Mouse (Mus musculus) E14TG2a.4 (cell line): Measurements from ENCODE around the gene Atf5.

Experiments
- H3K27me3 ChIP-seq: 2 replicates; pipeline ENCODE4 v1.6.1; 2014; ENCODE audit warnings: low read length, control low read depth; ENCODE audit not compliant: insufficient read depth
- H3K36me3 ChIP-seq: 2 replicates; pipeline ENCODE4 v1.6.1; 2014; ENCODE audit warnings: low read length, control low read depth; ENCODE audit not compliant: insufficient read depth
- H3K4me1 ChIP-seq: replicated peaks from 2 replicates; pipeline ENCODE4 v1.6.1; 2014; ENCODE audit warnings: low read depth, low read length, control low read depth
- H3K4me3 ChIP-seq: replicated peaks from 2 replicates; pipeline ENCODE4 v1.5.1; 2014; ENCODE audit warnings: mild to moderate bottlenecking, low read length
- H3K9me3 ChIP-seq: 2 replicates; pipeline ENCODE4 v1.6.1; 2014; ENCODE audit warnings: low read length, control low read depth
- CTCF ChIP-seq: conservative IDR thresholded peaks from 2 replicates; pipeline ENCODE4 v1.5.1; 2014; ENCODE audit warnings: low read length
- NANOG ChIP-seq: IDR thresholded peaks from 2 replicates; pipeline ENCODE4 v1.6.1; 2014; ENCODE audit warnings: borderline replicate concordance, low read length, mixed read lengths
- POU5F1 ChIP-seq: IDR thresholded peaks from 2 replicates; pipeline ENCODE4 v1.6.1; 2014; ENCODE audit warnings: low read length, borderline replicate concordance

The Atf5 gene

DNA sequence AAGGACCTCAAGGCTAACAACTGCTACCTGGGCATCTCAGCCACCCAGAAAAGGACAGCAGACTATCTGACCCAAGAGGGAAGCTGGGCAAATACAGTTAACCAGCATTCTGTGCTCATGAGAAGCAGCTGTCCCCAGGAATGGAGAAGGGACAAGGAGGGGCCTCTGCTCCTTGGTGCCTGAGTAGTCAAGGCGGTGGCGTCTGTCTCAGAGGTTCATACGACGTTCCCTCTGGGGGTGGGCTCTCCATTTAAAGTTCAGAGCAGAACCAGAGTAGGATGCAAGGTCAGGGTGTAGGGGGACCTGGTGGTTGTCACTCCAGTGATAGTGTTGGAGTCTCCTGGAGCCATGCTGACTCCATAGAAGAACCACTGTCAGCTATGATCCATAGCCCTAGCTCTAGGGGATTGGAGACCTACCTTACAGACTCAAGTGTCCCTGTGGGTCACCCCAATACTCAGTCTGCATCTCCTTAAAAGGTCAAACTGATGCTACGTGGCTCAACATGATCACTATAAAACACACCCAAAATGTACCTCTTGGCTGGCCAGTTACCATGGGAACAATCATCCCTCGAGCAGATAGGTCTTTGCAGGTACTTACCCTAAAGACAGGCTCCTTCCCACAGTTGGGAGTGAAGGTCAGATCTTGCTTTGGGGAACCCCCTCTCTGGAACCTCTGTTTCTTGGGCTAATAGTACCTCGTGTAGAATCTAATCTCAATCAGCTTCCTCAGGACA is 5.5 kb downstream of the Atf5 start:
- H3K9me3 ChIP-seq = no peaks in the 10 kb centered on the region
- peaks cover 22% of the 10 kb centered on the region for H3K4me1 ChIP-seq
- TF ChIP-seq NANOG = no peak
- TF ChIP-seq POU5F1 = no peak
- no peak for TF ChIP-seq CTCF
- no peak overlapping the region for H3K4me3 ChIP-seq
- no peaks in the 10 kb centered on the region for H3K27me3 ChIP-seq
- H3K36me3 ChIP-seq = peaks cover 22% of the 10 kb centered on the region

DNA sequence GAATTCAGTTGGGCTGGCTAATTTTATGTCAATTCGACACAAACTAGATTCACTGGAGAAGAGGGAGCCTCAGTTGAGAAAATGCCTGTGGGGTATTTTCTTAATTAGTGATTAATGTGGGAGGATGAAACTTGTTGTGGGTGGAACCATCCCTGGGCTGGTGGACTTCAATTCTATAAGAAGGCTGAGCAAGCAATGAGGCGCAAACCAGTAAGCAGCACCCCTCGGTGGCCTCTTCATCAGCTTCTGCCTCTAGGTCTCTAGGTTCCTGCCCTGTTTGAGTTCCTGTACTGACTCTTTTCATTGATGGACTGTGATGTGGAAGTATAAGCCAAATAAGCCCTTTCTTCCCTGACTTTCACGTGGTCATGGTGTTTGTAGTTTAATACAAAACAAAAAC is 6.1 kb downstream of the Atf5 start:
- Histone ChIP-seq H3K9me3 (no peaks in the 10 kb centered on the region), H3K27me3 (no peaks in the 10 kb centered on the region), H3K4me3 (no peak overlapping the region), H3K4me1 (peaks cover 21% of the 10 kb centered on the region), H3K36me3 (peaks cover 22% of the 10 kb centered on the region)
- no peak for TF ChIP-seq NANOG
- no peak for TF ChIP-seq CTCF
- TF ChIP-seq POU5F1 = no peak

DNA sequence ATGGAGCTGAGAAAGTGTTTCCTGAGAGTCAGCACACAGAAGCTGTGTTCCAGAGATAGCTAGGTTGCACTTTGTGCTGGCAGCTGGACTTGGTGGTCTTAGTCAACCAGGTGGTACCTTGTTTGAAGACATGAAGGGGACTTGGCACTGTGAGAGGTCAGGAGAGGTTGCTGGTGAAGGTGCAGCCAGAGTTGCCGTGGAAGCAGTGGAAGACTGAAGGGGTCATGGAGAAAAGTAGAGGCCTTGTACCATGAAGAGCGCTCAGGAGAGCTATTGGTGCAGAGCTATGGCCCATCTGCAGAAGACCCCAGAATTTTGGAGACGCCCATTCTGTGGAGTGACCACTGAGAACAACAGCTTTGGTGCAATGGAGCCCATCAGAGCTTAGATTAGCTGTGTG is 7.0 kb downstream of the Atf5 start:
- TF ChIP-seq CTCF (no peak), NANOG (no peak), POU5F1 (no peak)
- peaks cover 22% of the 10 kb centered on the region for H3K36me3 ChIP-seq
- no peaks in the 10 kb centered on the region for H3K27me3 ChIP-seq
- H3K4me1 ChIP-seq = peaks cover 12% of the 10 kb centered on the region
- H3K4me3 ChIP-seq = no peak overlapping the region
- H3K9me3 ChIP-seq = no peaks in the 10 kb centered on the region

DNA sequence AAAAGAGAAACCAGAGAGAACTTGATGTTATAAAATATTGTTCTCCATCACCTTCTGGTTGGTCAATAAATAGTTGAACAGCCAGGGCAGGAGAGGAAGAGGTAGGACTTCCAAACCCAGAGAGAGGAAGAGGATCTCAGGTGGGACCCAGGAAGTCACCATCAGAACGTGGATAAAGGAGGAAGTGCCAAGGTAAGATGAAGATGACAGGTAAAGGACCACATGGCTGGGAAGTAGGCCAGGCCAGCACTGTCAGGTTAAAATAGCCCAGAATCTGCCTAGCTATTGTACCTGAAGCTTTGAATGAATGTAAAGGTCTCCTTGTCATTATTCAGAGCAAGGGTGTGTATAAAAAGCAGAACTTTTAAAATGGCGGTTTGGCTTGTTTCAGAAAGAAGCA is 7.5 kb downstream of the Atf5 start:
- Histone ChIP-seq H3K9me3 (no peaks in the 10 kb centered on the region), H3K27me3 (no peaks in the 10 kb centered on the region), H3K4me1 (peaks cover 16% of the 10 kb centered on the region), H3K4me3 (no peak overlapping the region), H3K36me3 (peaks cover 21% of the 10 kb centered on the region)
- TF ChIP-seq NANOG = no peak
- TF ChIP-seq CTCF = no peak
- no peak for TF ChIP-seq POU5F1

DNA sequence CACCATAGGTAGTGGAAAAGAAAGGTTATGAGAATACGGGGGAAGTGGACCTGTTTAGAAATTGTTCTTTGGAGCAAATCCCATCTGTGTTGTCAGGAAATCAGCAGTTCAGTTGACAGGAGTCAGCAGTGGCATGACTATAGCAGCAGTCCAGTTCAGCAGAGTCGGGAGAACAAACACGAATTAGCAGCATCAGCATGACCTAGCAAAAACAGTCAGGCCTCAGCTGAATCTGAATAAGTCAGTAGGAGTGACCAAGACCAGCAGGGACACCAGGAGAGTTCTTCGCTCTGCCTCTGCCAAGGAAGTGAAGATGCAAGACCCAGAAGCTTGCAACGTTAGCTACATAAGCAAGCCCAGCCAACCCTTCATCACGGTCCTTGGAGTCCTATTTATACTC is 23.7 kb downstream of the Atf5 start:
- Histone ChIP-seq H3K9me3 (peaks cover 35% of the 10 kb centered on the region), H3K4me3 (no peak overlapping the region), H3K27me3 (no peaks in the 10 kb centered on the region), H3K4me1 (no peaks in the 10 kb centered on the region), H3K36me3 (no peaks in the 10 kb centered on the region)
- TF ChIP-seq POU5F1 = no peak
- no peak for TF ChIP-seq CTCF
- TF ChIP-seq NANOG = no peak

DNA sequence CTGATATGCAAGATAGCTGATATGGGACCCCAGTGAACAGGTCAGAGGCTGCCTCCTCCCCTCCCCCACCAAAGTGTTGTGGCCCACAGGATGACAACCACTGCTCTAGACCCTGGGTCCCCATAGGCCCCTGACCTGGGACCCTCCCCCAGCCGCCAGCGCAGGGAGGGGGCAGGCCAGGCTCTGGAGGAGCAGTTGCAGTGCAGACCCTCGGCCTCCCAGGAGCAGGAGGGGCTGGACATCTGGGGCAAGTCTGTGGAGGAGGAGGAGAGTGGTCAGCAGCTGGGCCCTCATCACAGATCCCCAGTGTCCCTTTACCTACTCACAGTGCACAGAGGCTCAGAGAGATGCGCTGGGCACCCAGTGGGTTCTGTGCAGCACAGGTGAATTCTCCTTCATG is 26.4 kb downstream of the Atf5 start:
- Histone ChIP-seq H3K36me3 (no peaks in the 10 kb centered on the region), H3K4me1 (no peaks in the 10 kb centered on the region), H3K4me3 (no peak overlapping the region), H3K9me3 (peaks cover 27% of the 10 kb centered on the region), H3K27me3 (no peaks in the 10 kb centered on the region)
- no peak for TF ChIP-seq CTCF
- TF ChIP-seq POU5F1 = no peak
- TF ChIP-seq NANOG = no peak

DNA sequence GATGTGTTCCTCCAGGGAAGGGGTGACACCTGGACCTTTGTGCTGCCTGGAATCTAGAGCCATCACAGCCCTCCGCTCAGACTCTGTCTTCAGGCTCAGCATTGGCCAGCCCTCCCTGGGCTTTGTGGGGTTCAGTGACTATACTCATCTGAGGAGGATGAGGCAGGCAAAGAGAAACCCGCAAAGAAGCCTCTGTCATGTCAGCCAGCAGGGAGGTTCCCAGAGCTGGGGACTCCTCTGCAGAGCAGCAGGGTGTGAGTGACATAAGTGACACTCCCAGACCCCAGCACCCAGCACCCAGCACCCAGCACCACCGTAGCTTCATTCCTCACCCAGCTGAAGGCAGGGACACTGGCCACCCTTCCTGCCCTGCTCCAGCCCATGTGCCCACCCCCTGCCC is 26.9 kb downstream of the Atf5 start:
- Histone ChIP-seq H3K9me3 (peaks cover 23% of the 10 kb centered on the region), H3K4me3 (no peak overlapping the region), H3K36me3 (no peaks in the 10 kb centered on the region), H3K27me3 (no peaks in the 10 kb centered on the region), H3K4me1 (no peaks in the 10 kb centered on the region)
- TF ChIP-seq NANOG (no peak), POU5F1 (no peak), CTCF (no peak)

DNA sequence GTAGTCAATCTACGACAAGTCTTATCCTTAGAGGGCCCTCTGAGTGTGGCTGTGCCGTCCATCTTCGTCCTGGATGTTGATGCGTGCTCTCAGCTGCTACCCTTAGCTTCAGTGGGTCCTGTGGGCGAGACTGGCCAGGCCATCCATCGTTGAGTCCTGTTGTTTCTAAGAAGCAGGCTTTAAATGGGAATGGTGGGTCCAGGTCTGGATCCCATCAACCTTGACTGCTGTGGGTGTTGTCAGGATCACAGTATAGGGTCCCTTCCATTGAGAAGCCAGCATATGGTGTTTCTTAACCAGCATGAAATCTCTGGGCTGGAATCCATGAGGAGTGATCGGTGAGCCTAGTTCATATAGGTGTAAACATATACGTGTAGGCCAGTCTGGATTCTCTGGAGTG is 36.4 kb downstream of the Atf5 start:
- Histone ChIP-seq H3K27me3 (no peaks in the 10 kb centered on the region), H3K4me3 (no peak overlapping the region), H3K36me3 (peaks cover 37% of the 10 kb centered on the region), H3K9me3 (no peaks in the 10 kb centered on the region), H3K4me1 (no peaks in the 10 kb centered on the region; the same call in 1 of the 2 replicates)
- no peak for TF ChIP-seq NANOG
- TF ChIP-seq CTCF = no peak
- TF ChIP-seq POU5F1 = no peak

DNA sequence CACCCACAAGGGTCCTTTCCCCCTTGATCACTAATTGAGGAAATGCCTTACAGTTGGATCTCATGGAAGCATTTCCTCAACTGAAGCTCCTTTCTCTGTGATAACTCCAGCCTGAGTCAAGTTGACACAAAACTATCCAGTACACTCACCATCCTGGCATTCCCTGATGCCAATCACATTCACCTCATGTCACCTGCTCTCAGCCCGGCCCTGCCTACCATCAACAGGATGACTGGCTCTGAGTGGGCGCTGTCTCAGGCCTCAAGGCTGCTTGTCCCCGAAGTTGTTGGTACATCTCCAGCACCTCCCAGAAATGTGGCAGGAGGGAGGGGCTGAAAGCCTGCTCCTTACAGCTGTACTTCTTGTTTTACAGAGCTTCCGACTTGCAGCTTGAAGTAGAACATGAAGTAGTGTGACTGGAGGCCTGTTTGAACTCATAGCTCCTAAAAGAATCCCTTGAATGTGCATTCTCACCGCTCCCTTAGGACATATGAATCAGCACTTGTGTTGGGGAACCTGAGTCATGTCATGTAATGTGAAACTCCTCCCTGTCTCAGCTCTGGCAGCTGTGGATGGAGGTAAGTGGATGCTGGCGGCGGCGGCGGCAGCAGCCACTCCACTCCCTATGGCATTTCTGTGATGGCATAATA is 39.5 kb downstream of the Atf5 start:
- no peaks in the 10 kb centered on the region for H3K27me3 ChIP-seq
- H3K4me3 ChIP-seq = no peak overlapping the region
- H3K9me3 ChIP-seq = no peaks in the 10 kb centered on the region
- no peaks in the 10 kb centered on the region; the same call in 1 of the 2 replicates for H3K4me1 ChIP-seq
- TF ChIP-seq POU5F1 (no peak), NANOG (no peak), CTCF (no peak)
- peaks cover 58% of the 10 kb centered on the region for H3K36me3 ChIP-seq
